Mouse (Mus musculus): ENCODE data around the gene Tmem190.

DNA sequence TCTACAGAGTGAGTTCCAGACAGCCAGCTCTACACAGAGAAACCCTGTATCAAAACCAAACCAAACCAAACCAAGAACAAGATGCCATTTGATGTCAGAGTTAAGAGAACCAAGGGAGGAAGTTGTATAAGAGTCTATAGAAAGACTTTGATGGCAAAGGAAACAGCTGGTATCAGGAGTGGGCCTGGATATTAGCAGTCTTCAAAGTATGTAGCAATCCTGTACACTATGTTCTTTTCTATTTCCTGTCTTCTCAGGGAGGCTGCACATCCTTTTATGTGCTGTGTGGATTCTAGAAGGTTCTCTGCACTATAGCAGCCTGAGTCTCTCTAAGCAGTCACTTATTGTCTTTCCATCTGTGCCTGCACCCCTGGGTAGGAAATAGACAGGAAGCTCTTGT lies 33.8 kb downstream of the Tmem190 start:
- TF ChIP-seq CTCF (IDR thresholded peaks at IDR 0.05; ENCODE audit: low read depth) (no peak), EP300 (IDR thresholded peaks at IDR 0.05; ENCODE audit: low read depth) (peak; percentile 74; the same call in 1 of the 2 replicates)
